Mouse (Mus musculus): ENCODE measurements around the gene 9030612E09Rik. TPM values are rescaled to one million over a fixed set of nuclear protein-coding genes. Genes with fewer than 3 reads are reported as not detected.

Gene 9030612E09Rik
- total RNA-seq, 1 experiment from 2014 or later = not detected

DNA sequence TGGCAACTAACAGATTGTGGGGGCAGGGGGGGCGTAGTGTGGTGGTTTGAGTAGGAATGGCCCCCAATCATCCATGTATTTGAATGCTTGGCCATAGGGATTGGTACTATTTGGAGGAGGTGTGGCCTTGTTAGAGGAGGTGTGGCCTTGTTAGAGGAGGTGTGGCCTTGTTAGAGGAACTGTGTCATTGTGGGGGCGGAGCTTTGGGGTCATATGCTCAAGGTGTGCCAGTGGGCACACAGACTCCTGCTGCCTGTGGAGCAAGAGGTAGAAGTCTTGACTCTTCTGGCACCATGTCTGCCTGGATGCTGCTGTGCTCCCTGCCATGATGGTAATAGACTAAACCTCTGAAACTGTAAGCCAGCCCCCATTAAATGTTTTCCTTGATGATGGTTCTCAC is 25.7 kb downstream of the 9030612E09Rik start:
- ATAC-seq (replicated peaks; ENCODE audit: low read depth, poor library complexity, severe bottlenecking) = no peak

DNA sequence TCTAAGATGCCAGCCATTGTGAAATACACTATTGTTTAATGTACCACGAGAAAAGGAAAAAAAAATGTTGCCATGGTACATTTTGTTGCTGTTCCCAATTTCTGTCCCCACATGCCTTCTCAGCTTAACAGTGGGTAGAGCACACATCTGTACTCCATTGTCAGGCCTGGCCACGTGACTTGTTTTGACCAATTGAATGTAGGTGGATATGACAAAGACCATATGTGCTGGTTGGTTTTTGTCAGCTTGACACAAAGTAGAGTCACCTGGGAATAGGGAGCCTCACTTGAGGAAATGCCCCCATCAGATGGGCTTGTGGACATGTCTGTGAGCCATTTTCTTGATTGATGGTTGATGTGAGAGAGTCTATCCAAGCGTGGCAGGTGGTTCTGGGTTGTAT is 29.4 kb downstream of the 9030612E09Rik start:
- ATAC-seq (replicated peaks; ENCODE audit: low read depth, poor library complexity, severe bottlenecking) = no peak

DNA sequence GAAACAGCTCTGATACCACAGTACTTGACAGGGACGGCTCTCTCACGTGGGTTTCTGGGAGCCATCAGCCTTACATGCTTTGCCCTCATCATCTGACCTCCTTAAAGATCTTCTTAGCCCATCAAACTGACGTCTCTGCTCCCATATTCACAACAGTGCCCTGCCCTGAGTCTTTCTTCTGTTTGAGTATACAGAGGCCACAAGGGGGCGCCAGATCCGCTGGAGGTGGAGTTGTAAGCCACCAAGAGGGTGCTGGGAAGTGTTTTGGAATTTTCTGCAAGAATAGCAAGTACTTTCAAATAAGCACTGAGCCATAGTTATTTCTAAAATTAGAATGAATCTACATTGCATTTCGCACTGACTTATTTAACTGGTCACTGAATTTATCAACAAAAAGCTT is 37.4 kb downstream of the 9030612E09Rik start:
- no peak; the same call in 1 of the 2 replicates for ATAC-seq (replicated peaks; ENCODE audit: low read depth, poor library complexity, severe bottlenecking)

DNA sequence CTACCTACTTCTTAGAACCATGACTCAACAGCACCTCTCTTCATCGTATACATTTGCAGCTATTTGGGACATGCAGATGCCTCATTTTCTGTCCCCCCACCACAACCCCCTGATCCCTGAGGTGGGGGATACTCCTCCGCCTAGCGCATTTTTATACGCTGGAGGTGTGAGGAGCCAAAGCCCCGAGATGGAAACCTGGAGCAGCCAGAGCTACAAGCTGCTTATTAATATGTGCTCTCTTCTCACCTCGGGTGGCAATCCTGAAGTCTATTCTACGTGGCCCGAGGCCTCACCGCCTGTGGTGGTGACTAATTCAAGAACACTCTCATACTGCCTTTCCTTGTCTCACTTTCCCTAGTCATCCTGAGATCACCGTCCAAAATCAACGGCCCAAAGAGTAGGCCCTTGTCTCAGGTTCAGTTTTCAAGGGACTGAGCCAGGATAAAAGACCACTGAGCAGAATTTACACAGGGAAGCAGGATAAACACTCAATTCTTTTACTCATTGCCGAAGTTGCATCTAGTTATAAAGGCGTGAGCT is 42.9 kb downstream of the 9030612E09Rik start:
- no peak for ATAC-seq (replicated peaks; ENCODE audit: low read depth, poor library complexity, severe bottlenecking)

DNA sequence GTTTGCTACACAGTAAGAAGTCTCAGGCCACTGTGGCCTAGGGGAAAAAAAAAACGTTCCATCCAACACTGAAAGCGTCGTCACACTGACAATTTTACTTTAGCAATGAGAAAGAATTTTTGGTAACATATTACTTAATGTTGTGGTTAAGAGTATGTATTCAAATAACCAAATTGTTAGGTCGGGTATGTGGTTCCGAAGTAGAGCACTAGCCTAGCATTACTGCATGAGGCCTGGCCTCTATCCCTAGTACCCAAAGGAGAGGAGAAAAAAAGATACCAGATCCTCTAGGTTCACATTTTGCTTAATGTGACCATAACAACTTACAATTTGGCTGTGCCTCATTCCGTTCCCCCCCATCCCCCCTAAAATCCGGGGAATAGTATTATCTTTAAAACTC is 46.0 kb downstream of the 9030612E09Rik start:
- ATAC-seq (replicated peaks; ENCODE audit: low read depth, poor library complexity, severe bottlenecking) = no peak

DNA sequence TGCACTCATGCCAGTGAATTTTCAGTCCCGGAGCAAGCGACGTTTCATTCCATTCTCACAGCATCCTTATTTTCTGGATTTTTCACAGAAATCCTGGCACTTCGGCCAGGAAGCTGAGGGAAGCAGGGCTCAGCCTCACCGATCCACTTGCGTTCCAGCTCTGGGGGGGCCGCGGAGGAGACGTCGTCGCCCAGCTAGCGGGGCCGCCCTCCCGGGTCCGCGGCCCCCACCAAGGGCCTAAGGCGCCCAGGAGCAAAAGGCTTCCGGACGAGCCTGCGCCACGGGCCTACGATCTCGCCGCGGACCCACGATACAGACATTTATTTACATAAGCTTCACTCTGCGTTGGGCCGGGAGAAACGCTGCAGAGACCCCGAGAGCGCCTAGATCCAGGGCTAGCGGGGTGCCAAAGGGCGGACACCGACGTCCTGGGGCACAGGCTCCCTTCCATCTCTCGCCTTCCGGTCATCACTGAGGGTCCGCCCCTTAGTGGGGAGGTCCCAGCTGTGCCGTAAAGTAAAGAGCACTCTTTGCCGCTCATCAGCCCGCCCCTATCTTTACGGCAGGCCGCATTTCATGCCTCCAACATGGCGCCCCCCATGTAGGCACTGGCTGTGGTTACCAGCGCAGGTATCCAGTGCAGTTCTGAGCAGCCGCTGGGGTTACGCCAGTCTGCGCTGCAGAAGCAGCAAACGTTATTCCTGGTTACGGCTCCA is 46.6 kb downstream of the 9030612E09Rik start, which contains the start of gene Pdss2:
Gene Pdss2 (plus strand): TSS at position 577 of the 716 bp plus-strand sequence.
- peak; percentile 99 for ATAC-seq (replicated peaks; ENCODE audit: low read depth, poor library complexity, severe bottlenecking)

DNA sequence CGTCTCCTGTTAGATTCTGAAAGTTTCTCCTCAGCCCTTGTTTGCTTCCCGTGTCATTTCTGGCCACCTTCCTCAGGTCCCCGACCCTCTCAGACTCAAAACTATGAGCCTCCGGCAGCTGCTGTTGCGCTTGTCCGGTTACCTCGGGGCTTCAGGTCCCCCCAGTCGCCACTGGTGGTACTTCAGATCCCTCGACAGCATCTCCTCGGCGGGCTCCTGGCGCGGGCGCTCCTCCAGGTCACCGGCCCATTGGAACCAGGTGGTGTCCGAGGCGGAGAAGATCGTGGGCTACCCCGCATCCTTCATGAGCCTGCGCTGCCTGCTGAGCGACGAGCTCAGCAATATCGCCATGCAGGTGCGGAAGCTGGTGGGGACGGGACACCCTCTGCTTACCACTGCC is 47.2 kb downstream of the 9030612E09Rik start:
- ATAC-seq (replicated peaks; ENCODE audit: low read depth, poor library complexity, severe bottlenecking) = peak; percentile 43

DNA sequence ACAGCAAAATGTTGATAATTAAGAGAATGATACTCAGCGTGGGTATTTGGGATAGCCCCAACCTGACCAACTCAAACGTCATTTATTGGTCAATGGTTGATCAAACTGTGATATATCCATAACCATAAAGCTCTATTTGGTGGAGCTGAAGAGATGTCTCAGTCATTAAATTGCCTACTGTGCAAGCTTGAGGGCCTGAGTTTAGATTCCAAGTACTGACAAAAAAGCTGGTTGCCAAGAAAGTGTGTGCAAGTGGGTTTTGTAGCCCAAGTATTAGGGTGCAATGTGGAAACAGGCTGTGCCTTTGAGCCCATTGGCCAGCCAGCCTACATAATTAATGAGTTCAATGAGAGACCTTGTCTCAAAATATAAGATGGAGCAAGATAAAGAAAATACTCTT is 48.9 kb downstream of the 9030612E09Rik start:
- ATAC-seq (replicated peaks; ENCODE audit: low read depth, poor library complexity, severe bottlenecking) = no peak

Other genes starting within 250 kb of the 9030612E09Rik start
- gene Sobp, start 174 bp upstream of the 9030612E09Rik start, total RNA-seq (2017) = not detected in 2 replicates
- gene Pdss2, start 46.8 kb downstream of the 9030612E09Rik start, total RNA-seq (2017) = 18.9 and 26.9 TPM in 2 replicates

Data from common myeloid progenitor, adult 5-6 weeks (primary cell).